Mouse (Mus musculus) CH12.LX (cell line): ENCODE results near the gene Pak1.

Experiments
- HCFC1 ChIP-seq: IDR thresholded peaks from 2 replicates; pipeline ENCODE4 v1.6.1; 2012; ENCODE audit warnings: low read depth, mild to moderate bottlenecking, inconsistent platforms, low read length, improper control_type of control experiment
- MAZ ChIP-seq: IDR thresholded peaks from 2 replicates; pipeline ENCODE4 v1.6.1; 2012; ENCODE audit warnings: low read depth, mild to moderate bottlenecking, inconsistent platforms, low read length, improper control_type of control experiment, moderate library complexity
- MXI1 ChIP-seq: IDR thresholded peaks from 2 replicates; pipeline ENCODE4 v1.6.1; 2011; ENCODE audit warnings: mild to moderate bottlenecking, low read depth, low read length, improper control_type of control experiment
- TCF12 ChIP-seq: IDR thresholded peaks from 2 replicates; pipeline ENCODE4 v1.6.1; 2014; ENCODE audit warnings: low read depth, mild to moderate bottlenecking, inconsistent platforms, low read length, improper control_type of control experiment
- USF1 ChIP-seq: IDR thresholded peaks from 2 replicates; pipeline ENCODE4 v1.6.1; 2014; ENCODE audit warnings: low read depth, mild to moderate bottlenecking, inconsistent platforms, low read length, improper control_type of control experiment

- TF ChIP-seq TCF12: no peak
- TF ChIP-seq HCFC1: no peak
- no peak for TF ChIP-seq USF1
- no peak for TF ChIP-seq MAZ
- no peak for TF ChIP-seq MXI1
Measured at GRCm38 (mm10) chr7:97838574-97838973, 50.2 kb downstream of the Pak1 start.
